Mouse (Mus musculus): Measurements from ENCODE around the gene Plxna4. TPM values are rescaled to one million over a fixed set of nuclear protein-coding genes. Genes with fewer than 3 reads are reported as not detected.

The Plxna4 gene
- polyA plus RNA-seq, 1 experiment from 2014 or later: 9.5 TPM

- H3K4me2 ChIP-seq: no peak overlapping the region
- no peaks in the 10 kb centered on the region for H3K4me1 ChIP-seq (replicated peaks)
- no peak overlapping the region for H3K4me3 ChIP-seq
- no peaks in the 10 kb centered on the region for H3K36me3 ChIP-seq
- ATAC-seq (ENCODE audit: insufficient number of reproducible peaks, low FRiP score): no peak
- 65% methylated on average over 1 of the region's 1 CpGs for WGBS
- no peak overlapping the region for H3K27ac ChIP-seq (ENCODE audit: poor library complexity, severe bottlenecking)
- H3K9me3 ChIP-seq (replicated peaks): no peaks in the 10 kb centered on the region
- H3K9ac ChIP-seq: no peak overlapping the region
- H3K27me3 ChIP-seq (replicated peaks): no peaks in the 10 kb centered on the region
These were observed 467.1 kb downstream of the Plxna4 start for GRCm38 (mm10) chr6:32120931-32121330.

- no peaks in the 10 kb centered on the region for H3K36me3 ChIP-seq
- no peak overlapping the region for H3K9ac ChIP-seq
- H3K27me3 ChIP-seq (replicated peaks): no peaks in the 10 kb centered on the region
- ATAC-seq (ENCODE audit: insufficient number of reproducible peaks, low FRiP score): no peak
- H3K4me2 ChIP-seq: no peak overlapping the region
- H3K4me3 ChIP-seq: no peak overlapping the region
- H3K9me3 ChIP-seq (replicated peaks): no peaks in the 10 kb centered on the region
- H3K27ac ChIP-seq (ENCODE audit: poor library complexity, severe bottlenecking): no peak overlapping the region
- H3K4me1 ChIP-seq (replicated peaks): no peaks in the 10 kb centered on the region
- WGBS: 37% methylated on average over 2 of the region's 2 CpGs
These were observed 478.8 kb downstream of the Plxna4 start for GRCm38 (mm10) chr6:32109207-32109606.

- Histone ChIP-seq H3K27me3 (replicated peaks) (no peaks in the 10 kb centered on the region), H3K9ac (no peak overlapping the region), H3K9me3 (replicated peaks) (no peaks in the 10 kb centered on the region), H3K4me3 (no peak overlapping the region), H3K4me1 (replicated peaks) (no peaks in the 10 kb centered on the region), H3K27ac (ENCODE audit: poor library complexity, severe bottlenecking) (no peak overlapping the region), H3K36me3 (no peaks in the 10 kb centered on the region), H3K4me2 (no peak overlapping the region)
- WGBS: 35% methylated on average over 9 of the region's 9 CpGs
- no peak for ATAC-seq (ENCODE audit: insufficient number of reproducible peaks, low FRiP score)
These were observed 482.3 kb downstream of the Plxna4 start for GRCm38 (mm10) chr6:32105547-32106275.
